Mouse (Mus musculus): ENCODE data around the gene Plxnb1. TPM values are rescaled to one million over a fixed set of nuclear protein-coding genes. Genes with fewer than 3 reads are reported as not detected.

Gene Plxnb1
- total RNA-seq, 2 experiments from 2014 or later = not detected

GRCm38 (mm10) chr9:109098969-109099368 lies 3.8 kb downstream of the Plxnb1 start:
- no peak for ATAC-seq (replicated peaks; ENCODE audit: low FRiP score, poor library complexity, severe bottlenecking)

GRCm38 (mm10) chr9:109100307-109100928 lies 5.2 kb downstream of the Plxnb1 start:
- ATAC-seq (replicated peaks; ENCODE audit: low FRiP score, poor library complexity, severe bottlenecking) = no peak

- no peak for ATAC-seq (replicated peaks; ENCODE audit: low FRiP score, poor library complexity, severe bottlenecking)
These were observed 6.8 kb downstream of the Plxnb1 start for GRCm38 (mm10) chr9:109101933-109102445.

GRCm38 (mm10) chr9:109102541-109102940 lies 7.4 kb downstream of the Plxnb1 start:
- ATAC-seq (replicated peaks; ENCODE audit: low FRiP score, poor library complexity, severe bottlenecking) = no peak

- no peak for ATAC-seq (replicated peaks; ENCODE audit: low FRiP score, poor library complexity, severe bottlenecking)
These were observed 8.1 kb downstream of the Plxnb1 start for GRCm38 (mm10) chr9:109103250-109103649.

- ATAC-seq (replicated peaks; ENCODE audit: low FRiP score, poor library complexity, severe bottlenecking) = no peak
These were observed 8.9 kb downstream of the Plxnb1 start for GRCm38 (mm10) chr9:109104083-109104482.

GRCm38 (mm10) chr9:109105011-109105410 lies 9.8 kb downstream of the Plxnb1 start:
- no peak for ATAC-seq (replicated peaks; ENCODE audit: low FRiP score, poor library complexity, severe bottlenecking)

GRCm38 (mm10) chr9:109105648-109106047 lies 10.5 kb downstream of the Plxnb1 start:
- ATAC-seq (replicated peaks; ENCODE audit: low FRiP score, poor library complexity, severe bottlenecking) = no peak

- ATAC-seq (replicated peaks; ENCODE audit: low FRiP score, poor library complexity, severe bottlenecking) = no peak
These were observed 12.2 kb downstream of the Plxnb1 start for GRCm38 (mm10) chr9:109107341-109107740.

GRCm38 (mm10) chr9:109110240-109110639 lies 15.1 kb downstream of the Plxnb1 start:
- no peak for ATAC-seq (replicated peaks; ENCODE audit: low FRiP score, poor library complexity, severe bottlenecking)

- ATAC-seq (replicated peaks; ENCODE audit: low FRiP score, poor library complexity, severe bottlenecking) = no peak
These were observed 15.9 kb downstream of the Plxnb1 start for GRCm38 (mm10) chr9:109111101-109111500.

- ATAC-seq (replicated peaks; ENCODE audit: low FRiP score, poor library complexity, severe bottlenecking) = no peak
These were observed 16.4 kb downstream of the Plxnb1 start for GRCm38 (mm10) chr9:109111591-109111990.

- no peak for ATAC-seq (replicated peaks; ENCODE audit: low FRiP score, poor library complexity, severe bottlenecking)
These were observed 18.1 kb downstream of the Plxnb1 start for GRCm38 (mm10) chr9:109113331-109113730.

GRCm38 (mm10) chr9:109114276-109114675 lies 19.1 kb downstream of the Plxnb1 start:
- ATAC-seq (replicated peaks; ENCODE audit: low FRiP score, poor library complexity, severe bottlenecking) = no peak

- ATAC-seq (replicated peaks; ENCODE audit: low FRiP score, poor library complexity, severe bottlenecking) = no peak
These were observed 19.7 kb downstream of the Plxnb1 start for GRCm38 (mm10) chr9:109114871-109115270.

- no peak for ATAC-seq (replicated peaks; ENCODE audit: low FRiP score, poor library complexity, severe bottlenecking)
These were observed 21.0 kb downstream of the Plxnb1 start for GRCm38 (mm10) chr9:109116205-109116604.

- ATAC-seq (replicated peaks; ENCODE audit: low FRiP score, poor library complexity, severe bottlenecking) = no peak
These were observed 22.9 kb downstream of the Plxnb1 start for GRCm38 (mm10) chr9:109118106-109118505.

GRCm38 (mm10) chr9:109119571-109119970 lies 24.4 kb downstream of the Plxnb1 start:
- no peak for ATAC-seq (replicated peaks; ENCODE audit: low FRiP score, poor library complexity, severe bottlenecking)

GRCm38 (mm10) chr9:109120956-109121355 lies 25.8 kb downstream of the Plxnb1 start:
- no peak for ATAC-seq (replicated peaks; ENCODE audit: low FRiP score, poor library complexity, severe bottlenecking)

GRCm38 (mm10) chr9:109122553-109123085 lies 27.4 kb downstream of the Plxnb1 start:
- ATAC-seq (replicated peaks; ENCODE audit: low FRiP score, poor library complexity, severe bottlenecking) = no peak

- ATAC-seq (replicated peaks; ENCODE audit: low FRiP score, poor library complexity, severe bottlenecking) = no peak
These were observed 28.1 kb downstream of the Plxnb1 start for GRCm38 (mm10) chr9:109123266-109123665.

GRCm38 (mm10) chr9:109124164-109124563 lies 29.0 kb downstream of the Plxnb1 start:
- ATAC-seq (replicated peaks; ENCODE audit: low FRiP score, poor library complexity, severe bottlenecking) = no peak
